Mouse (Mus musculus) ES-E14 (cell line): ENCODE data around the gene Lmbr1.

ENCODE experiments used
- HCFC1 ChIP-seq: IDR thresholded peaks from 2 replicates; pipeline ENCODE4 v1.6.1; 2012; ENCODE audit warnings: low read length, inconsistent platforms, borderline replicate concordance; ENCODE audit not compliant: insufficient read depth
- MAFK ChIP-seq: IDR thresholded peaks from 2 replicates; pipeline ENCODE4 v1.6.1; 2014; ENCODE audit warnings: mild to moderate bottlenecking, low read depth, low read length, inconsistent platforms; ENCODE audit not compliant: insufficient read depth
- ZC3H11A ChIP-seq: IDR thresholded peaks from 2 replicates; pipeline ENCODE4 v1.6.1; 2012; ENCODE audit warnings: low read depth, mild to moderate bottlenecking, inconsistent platforms, low read length, borderline replicate concordance
- ZNF384 ChIP-seq: IDR thresholded peaks from 2 replicates; pipeline ENCODE4 v1.6.1; 2012; ENCODE audit warnings: low read depth, low read length, inconsistent platforms

DNA sequence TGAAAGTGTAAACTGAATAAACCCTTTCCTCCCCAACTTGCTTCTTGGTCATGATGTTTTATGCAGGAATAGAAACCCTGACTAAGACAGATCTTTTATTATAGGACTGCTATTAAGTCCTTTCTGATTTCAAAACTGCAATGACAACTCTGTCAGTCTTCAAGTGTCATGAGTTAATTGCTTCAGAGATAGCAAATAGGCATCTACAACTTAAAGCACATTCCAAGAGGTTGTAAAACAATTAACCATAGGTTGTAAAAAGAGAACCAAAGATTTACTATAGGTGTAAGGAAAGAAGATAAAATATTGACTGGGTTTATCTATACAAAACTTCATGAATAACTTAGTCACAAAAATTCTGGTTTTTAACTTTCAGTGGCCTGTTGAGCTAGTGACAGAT lies 32.7 kb upstream of the Lmbr1 start:
- TF ChIP-seq ZNF384 = no peak
- no peak for TF ChIP-seq MAFK
- no peak for TF ChIP-seq ZC3H11A
- TF ChIP-seq HCFC1 = no peak
